Mouse (Mus musculus): ENCODE measurements around the gene Spata1. TPM values are rescaled to one million over a fixed set of nuclear protein-coding genes. Genes with fewer than 3 reads are reported as not detected.

The Spata1 gene
- polyA plus RNA-seq, 1 experiment from 2014 or later = 6.8 TPM

- Histone ChIP-seq H3K9me3 (replicated peaks) (no peaks in the 10 kb centered on the region), H3K4me1 (peaks cover 16% of the 10 kb centered on the region), H3K27me3 (ENCODE audit: low read depth, poor library complexity, severe bottlenecking) (no peaks in the 10 kb centered on the region), H3K36me3 (peaks cover under 1% of the 10 kb centered on the region; the same call in 1 of the 2 replicates), H3K27ac (no peak overlapping the region), H3K4me3 (no peak overlapping the region)
- WGBS = 87% methylated on average over 2 of the region's 2 CpGs
- DNase-seq (ENCODE audit: low spot score) = no peak
These were observed 87.5 kb downstream of the Spata1 start for GRCm38 (mm10) chr3:146412008-146412407.

- Histone ChIP-seq H3K4me3 (no peak overlapping the region), H3K27ac (no peak overlapping the region), H3K27me3 (ENCODE audit: low read depth, poor library complexity, severe bottlenecking) (no peaks in the 10 kb centered on the region), H3K4me1 (peaks cover 32% of the 10 kb centered on the region), H3K36me3 (no peaks in the 10 kb centered on the region), H3K9me3 (replicated peaks) (no peaks in the 10 kb centered on the region)
- 83% methylated on average over 7 of the region's 7 CpGs for WGBS
- DNase-seq (ENCODE audit: low spot score) = no peak
These were observed 89.4 kb downstream of the Spata1 start for GRCm38 (mm10) chr3:146410114-146410513.

Other genes starting within 250 kb of the Spata1 start
- 20.1 and 23.0 TPM in 2 replicates for gene Ssx2ip, start 95.1 kb downstream of the Spata1 start, polyA plus RNA-seq (2016; fragmentation: Nextera tagmentation; extraction: Ambion mirVana)
- gene Ctbs, start 50.0 kb downstream of the Spata1 start, polyA plus RNA-seq (2016; fragmentation: Nextera tagmentation; extraction: Ambion mirVana) = 3.3 and 4.7 TPM in 2 replicates
- gene Gng5, start 54 bp upstream of the Spata1 start, polyA plus RNA-seq (2016; fragmentation: Nextera tagmentation; extraction: Ambion mirVana) = 1,264 and 1,383 TPM in 2 replicates
- gene Rpf1, start 21.7 kb upstream of the Spata1 start, polyA plus RNA-seq (2016; fragmentation: Nextera tagmentation; extraction: Ambion mirVana) = 63.9 and 72.4 TPM in 2 replicates
- gene Uox, start 70.7 kb upstream of the Spata1 start, polyA plus RNA-seq (2016; fragmentation: Nextera tagmentation; extraction: Ambion mirVana) = not detected in 2 replicates
- gene Dnase2b, start 115.8 kb upstream of the Spata1 start, polyA plus RNA-seq (2016; fragmentation: Nextera tagmentation; extraction: Ambion mirVana) = 0.05 TPM in 1 of 2 replicates, not detected in the other
- gene 4930503B20Rik, start 151.6 kb upstream of the Spata1 start, polyA plus RNA-seq (2016; fragmentation: Nextera tagmentation; extraction: Ambion mirVana) = not detected in 2 replicates
- gene Samd13, start 185.8 kb upstream of the Spata1 start, polyA plus RNA-seq (2016; fragmentation: Nextera tagmentation; extraction: Ambion mirVana) = 0.83 and 1.2 TPM in 2 replicates

All from limb, embryonic 10.5 days (tissue).